Mouse (Mus musculus) midbrain, embryonic 10.5 days (tissue): ENCODE measurements around the gene Cyp2t4. TPM values are rescaled to one million over a fixed set of nuclear protein-coding genes. Genes with fewer than 3 reads are reported as not detected.

Source experiments
- DNase-seq: peaks from one replicate; pipeline ENCODE4 v3.0.0-alpha.2; 2017; ENCODE audit warnings: low spot score
- H3K27ac ChIP-seq: fragments of 300-500 bp; sonication (generic); replicated peaks from 2 replicates; pipeline ENCODE4 v1.5.1; 2016; ENCODE audit warnings: mild to moderate bottlenecking
- H3K27me3 ChIP-seq: fragments of 300-500 bp; sonication (generic); 2 replicates; pipeline ENCODE4 v1.6.1; 2016; ENCODE audit warnings: low read depth, mild to moderate bottlenecking; ENCODE audit not compliant: poor library complexity, severe bottlenecking
- H3K36me3 ChIP-seq: fragments of 300-500 bp; sonication (generic); 2 replicates; pipeline ENCODE4 v1.6.1; 2016; ENCODE audit warnings: mild to moderate bottlenecking, moderate library complexity
- H3K4me1 ChIP-seq: fragments of 300-500 bp; sonication (generic); 2 replicates; pipeline ENCODE4 v1.6.1; 2016
- H3K4me3 ChIP-seq: fragments of 300-500 bp; sonication (generic); 2 replicates; pipeline ENCODE4 v1.5.1; 2016; ENCODE audit warnings: mild to moderate bottlenecking, moderate library complexity
- H3K9me3 ChIP-seq: fragments of 300-500 bp; sonication (generic); replicated peaks from 2 replicates; pipeline ENCODE4 v1.6.1; 2016; ENCODE audit warnings: mild to moderate bottlenecking
- WGBS: fragments of 180-500 bp; shearing (Covaris S2); methylation state at CpG from one replicate; pipeline ENCODE4 v1.1.7; 2016; 5-methylcytosine and 5-hydroxymethylcytosine counted together
- polyA plus RNA-seq: library from polyadenylated mRNA; unstranded; fragments of >200 nt; fragmentation: Nextera tagmentation; extraction: Ambion mirVana; gene quantifications from 2 replicates; pipeline ENCODE4 v1.2.1, GENCODE M21; 2016

Gene Cyp2t4
- polyA plus RNA-seq, 1 experiment from 2014 or later, result 0.12 TPM

GRCm38 (mm10) chr7:27174896-27175295, 21.4 kb downstream of the Cyp2t4 start:
- no peak overlapping the region for H3K4me3 ChIP-seq
- no peaks in the 10 kb centered on the region for H3K27me3 ChIP-seq
- peaks cover 49% of the 10 kb centered on the region for H3K36me3 ChIP-seq
- H3K27ac ChIP-seq, result no peak overlapping the region
- H3K9me3 ChIP-seq, result 0 out of 2 replicates have a peak, but pooled peaks cover 3% of the 10 kb centered on the region
- no peak for DNase-seq
- peaks cover 16% of the 10 kb centered on the region for H3K4me1 ChIP-seq
- WGBS, result 94% methylated on average over 7 of the region's 7 CpGs

- H3K36me3 ChIP-seq, result peaks cover 30% of the 10 kb centered on the region
- peak overlapping the region; percentile 78 for H3K4me3 ChIP-seq
- peaks cover 26% of the 10 kb centered on the region for H3K4me1 ChIP-seq
- 30% methylated on average over 4 of the region's 4 CpGs for WGBS
- H3K27ac ChIP-seq, result peak overlapping the region; percentile 89
- H3K9me3 ChIP-seq, result 0 out of 2 replicates have a peak, but pooled peaks cover 3% of the 10 kb centered on the region
- DNase-seq, result no peak
- H3K27me3 ChIP-seq, result no peaks in the 10 kb centered on the region
Observed at GRCm38 (mm10) chr7:27177942-27178323, 24.4 kb downstream of the Cyp2t4 start.

- Histone ChIP-seq H3K9me3 (0 out of 2 replicates have a peak, but pooled peaks cover 3% of the 10 kb centered on the region), H3K36me3 (peaks cover 33% of the 10 kb centered on the region), H3K27ac (peak within 1 kb of the TSS; percentile 89), H3K27me3 (no peaks in the 10 kb centered on the region), H3K4me1 (peaks cover 26% of the 10 kb centered on the region), H3K4me3 (peak within 1 kb of the TSS; percentile 78)
- DNase-seq, result peak; percentile 100
- WGBS, result 0% methylated on average over 53 of the region's 53 CpGs
Observed at GRCm38 (mm10) chr7:27178324-27179216, 25.1 kb downstream of the Cyp2t4 start, which contains the start of gene Rab4b. Gene Rab4b, minus strand, starts transcription at chr7:27178896.

- H3K4me3 ChIP-seq, result peak overlapping the region; percentile 78
- H3K27me3 ChIP-seq, result no peaks in the 10 kb centered on the region
- DNase-seq, result no peak
- 49% methylated on average over 16 of the region's 16 CpGs for WGBS
- H3K27ac ChIP-seq, result peak overlapping the region; percentile 81
- H3K36me3 ChIP-seq, result peaks cover 32% of the 10 kb centered on the region
- H3K4me1 ChIP-seq, result peaks cover 26% of the 10 kb centered on the region
- H3K9me3 ChIP-seq, result 0 out of 2 replicates have a peak, but pooled peaks cover 3% of the 10 kb centered on the region
Observed at GRCm38 (mm10) chr7:27179217-27179918, 25.9 kb downstream of the Cyp2t4 start.

- 55% methylated on average over 5 of the region's 5 CpGs for WGBS
- peaks cover 5% of the 10 kb centered on the region for H3K9me3 ChIP-seq
- H3K27ac ChIP-seq, result no peak overlapping the region
- peaks cover 26% of the 10 kb centered on the region for H3K4me1 ChIP-seq
- no peak for DNase-seq
- peaks cover 33% of the 10 kb centered on the region for H3K36me3 ChIP-seq
- peak overlapping the region; percentile 78; the same call in 1 of the 2 replicates for H3K4me3 ChIP-seq
- H3K27me3 ChIP-seq, result no peaks in the 10 kb centered on the region
Observed at GRCm38 (mm10) chr7:27180036-27180435, 26.5 kb downstream of the Cyp2t4 start.

DNA sequence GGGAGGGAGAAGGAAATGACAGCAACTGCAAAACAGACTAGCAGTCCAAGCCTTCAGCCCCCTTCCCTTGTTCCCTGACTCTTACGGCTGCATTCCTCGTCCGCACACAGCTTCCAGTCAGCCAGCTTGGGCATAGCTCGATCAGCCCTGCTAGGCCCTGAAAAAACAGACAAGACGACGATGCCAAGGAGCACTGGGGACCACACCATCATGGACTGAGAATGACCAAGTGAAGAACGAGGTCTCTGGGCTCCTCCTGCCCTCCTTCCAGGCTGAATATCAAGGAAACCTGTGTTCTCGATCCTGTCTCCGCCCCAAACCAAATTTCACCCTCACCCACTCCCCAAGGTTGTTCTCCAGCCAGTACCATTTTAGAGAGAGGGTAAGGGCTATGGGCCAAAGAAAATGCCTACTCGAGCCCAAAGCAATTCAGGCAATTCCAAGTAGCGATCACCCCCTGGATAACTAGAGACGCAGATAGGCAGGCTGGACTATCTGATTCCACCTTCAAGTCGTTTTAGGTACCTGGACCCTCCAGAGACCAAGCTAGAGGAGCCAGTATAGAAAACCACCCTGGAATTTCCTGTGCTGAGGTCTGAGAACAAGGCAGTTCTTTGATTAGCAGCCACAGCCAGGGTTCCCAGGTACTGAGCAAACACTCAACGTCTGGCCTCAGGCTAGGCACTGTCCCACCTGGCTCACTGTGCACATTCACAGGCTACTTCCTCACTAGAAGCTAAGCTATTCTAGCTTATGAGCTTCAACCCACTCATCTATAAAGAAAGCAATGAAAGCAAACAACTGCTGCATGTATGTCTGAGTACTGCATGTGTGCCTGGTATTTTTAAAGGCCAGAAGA, 27.6 kb downstream of the Cyp2t4 start, which contains the start of the genes Gm21983 and Mia:
Gene Gm21983 (minus strand): TSS at position 250 of the 859 bp plus-strand sequence.
Gene Mia (minus strand): TSS at position 321 of the 859 bp plus-strand sequence.
- Histone ChIP-seq H3K36me3 (peaks cover 33% of the 10 kb centered on the region), H3K4me1 (peaks cover 26% of the 10 kb centered on the region), H3K27me3 (no peaks in the 10 kb centered on the region), H3K9me3 (peaks cover 10% of the 10 kb centered on the region), H3K4me3 (0 out of 2 replicates have a peak within 1 kb of the TSS, but pooled peaks have one; percentile 78), H3K27ac (no peak within 1 kb of the TSS)
- WGBS, result 78% methylated on average over 14 of the region's 14 CpGs
- no peak for DNase-seq

DNA sequence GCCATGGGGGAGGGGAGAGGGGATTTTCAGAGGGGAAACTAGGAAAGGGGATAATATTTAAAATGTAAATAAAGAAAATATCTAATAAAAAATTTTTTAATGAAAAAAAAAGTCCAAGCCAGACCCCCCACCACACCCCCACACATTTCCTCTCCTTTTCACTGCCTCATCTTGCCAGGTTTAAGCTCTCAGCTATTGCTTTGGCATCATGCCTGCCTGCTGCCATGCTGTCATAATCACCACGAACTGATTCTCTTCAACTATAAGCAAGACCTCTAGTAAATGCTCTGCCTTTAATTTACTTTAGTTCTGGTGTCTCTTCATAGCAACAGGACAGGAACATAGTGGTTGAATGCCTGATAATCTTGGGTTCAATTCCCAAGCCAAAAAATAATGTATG, 29.0 kb downstream of the Cyp2t4 start:
- Histone ChIP-seq H3K27ac (no peak overlapping the region), H3K4me1 (peaks cover 26% of the 10 kb centered on the region), H3K4me3 (no peak overlapping the region), H3K9me3 (peaks cover 10% of the 10 kb centered on the region), H3K27me3 (no peaks in the 10 kb centered on the region), H3K36me3 (peaks cover 48% of the 10 kb centered on the region)
- DNase-seq, result no peak
- 90% methylated on average over 1 of the region's 1 CpGs for WGBS

DNA sequence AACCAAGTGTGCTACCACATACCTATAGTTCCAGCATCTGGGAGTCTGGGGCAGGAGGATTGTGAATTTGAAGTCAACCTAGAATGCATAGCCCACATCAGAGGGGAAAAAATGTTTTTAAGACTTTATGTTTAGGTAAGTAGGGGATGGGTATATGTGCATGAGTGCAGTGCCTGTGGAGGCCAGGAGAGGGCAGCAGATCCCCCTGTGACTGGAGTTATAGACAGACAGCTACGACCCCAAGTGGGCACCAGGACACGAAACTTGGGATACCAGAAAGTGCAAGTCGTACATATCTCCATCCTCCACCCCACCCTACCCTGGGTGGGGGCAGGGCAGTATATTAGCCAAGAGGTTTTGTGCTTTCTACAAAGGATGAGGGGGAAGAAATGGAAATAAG, 31.4 kb downstream of the Cyp2t4 start:
- H3K36me3 ChIP-seq, result peaks cover 72% of the 10 kb centered on the region
- H3K9me3 ChIP-seq, result peaks cover 7% of the 10 kb centered on the region
- DNase-seq, result peak; percentile 61
- WGBS, result 78% methylated on average over 3 of the region's 3 CpGs
- no peak overlapping the region for H3K27ac ChIP-seq
- no peaks in the 10 kb centered on the region for H3K27me3 ChIP-seq
- H3K4me3 ChIP-seq, result no peak overlapping the region
- peaks cover 9% of the 10 kb centered on the region for H3K4me1 ChIP-seq

- Histone ChIP-seq H3K27ac (no peak overlapping the region), H3K4me3 (no peak overlapping the region), H3K4me1 (peaks cover under 1% of the 10 kb centered on the region; the same call in 1 of the 2 replicates), H3K36me3 (peaks cover 83% of the 10 kb centered on the region), H3K9me3 (peaks cover 7% of the 10 kb centered on the region), H3K27me3 (no peaks in the 10 kb centered on the region)
- DNase-seq, result no peak
- 94% methylated on average over 5 of the region's 5 CpGs for WGBS
Observed at GRCm38 (mm10) chr7:27185986-27186385, 32.5 kb downstream of the Cyp2t4 start.

DNA sequence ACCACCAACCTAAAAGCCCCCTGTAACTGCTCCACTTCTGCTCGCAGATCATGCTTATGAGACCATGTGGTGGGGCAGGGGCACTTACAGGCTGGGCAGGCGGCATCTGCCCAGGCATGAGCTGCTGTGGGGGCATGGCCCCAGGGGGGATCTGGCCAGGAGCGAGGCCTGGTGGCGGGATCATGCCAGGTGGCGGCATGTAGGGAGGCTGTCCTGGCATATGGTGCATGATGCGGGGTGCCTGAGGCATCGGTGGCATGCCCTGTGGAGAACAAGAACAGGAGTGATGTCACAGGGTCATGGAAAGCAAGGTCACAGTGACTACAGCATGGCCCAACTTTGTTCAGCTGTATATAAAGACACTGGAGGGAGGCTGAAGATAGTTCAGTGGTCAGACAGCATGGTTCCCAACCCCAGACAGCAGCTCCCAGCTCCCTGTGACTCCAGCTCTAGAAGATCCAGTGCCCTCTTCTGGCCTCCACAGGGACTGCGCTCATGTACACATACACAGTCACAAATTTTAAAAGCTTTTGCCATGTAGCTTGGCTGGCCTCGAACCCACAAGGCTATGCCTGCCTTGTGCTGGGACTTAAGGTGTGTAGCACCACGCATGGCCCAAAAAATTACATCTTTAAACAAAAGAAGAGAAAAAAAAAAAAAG, 35.9 kb downstream of the Cyp2t4 start:
- 96% methylated on average over 10 of the region's 10 CpGs for WGBS
- no peak for DNase-seq
- peaks cover 99% of the 10 kb centered on the region for H3K36me3 ChIP-seq
- no peak overlapping the region for H3K4me3 ChIP-seq
- H3K27me3 ChIP-seq, result no peaks in the 10 kb centered on the region
- H3K9me3 ChIP-seq, result peaks cover 7% of the 10 kb centered on the region
- peaks cover 10% of the 10 kb centered on the region for H3K4me1 ChIP-seq
- H3K27ac ChIP-seq, result no peak overlapping the region

- Histone ChIP-seq H3K27ac (no peak overlapping the region), H3K27me3 (no peaks in the 10 kb centered on the region), H3K4me3 (no peak overlapping the region), H3K9me3 (no peaks in the 10 kb centered on the region; the same call in 1 of the 2 replicates), H3K4me1 (peaks cover 25% of the 10 kb centered on the region), H3K36me3 (peaks cover 79% of the 10 kb centered on the region)
- no peak for DNase-seq
- 97% methylated on average over 5 of the region's 5 CpGs for WGBS
Observed at GRCm38 (mm10) chr7:27192434-27192833, 38.9 kb downstream of the Cyp2t4 start.
